Mouse (Mus musculus): ENCODE data around the gene Hat1. TPM values are rescaled to one million over a fixed set of nuclear protein-coding genes. Genes with fewer than 3 reads are reported as not detected.

Hat1 gene
- polyA plus RNA-seq, 1 experiment from 2014 or later: 209 TPM

DNA sequence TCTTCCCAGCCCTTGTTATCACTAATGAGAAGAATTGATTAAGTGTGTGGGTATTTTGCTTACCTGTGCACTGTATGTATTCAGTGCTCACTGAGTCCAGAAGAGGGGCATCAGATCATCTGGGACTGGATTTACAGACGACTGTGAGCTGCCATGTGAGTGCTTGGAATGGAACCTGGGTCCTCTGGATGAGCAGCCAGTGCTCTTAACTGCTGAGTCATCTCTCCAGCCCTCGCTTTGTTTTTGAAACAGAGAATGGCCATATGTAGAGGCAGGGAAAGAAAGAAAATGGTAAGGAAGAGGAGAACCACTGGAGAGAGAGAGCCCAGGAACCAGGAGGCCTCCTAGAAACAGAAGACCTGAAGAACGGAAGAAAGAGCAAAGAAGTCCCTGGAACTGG, 73.8 kb downstream of the Hat1 start:
- no peaks in the 10 kb centered on the region for H3K9me3 ChIP-seq (ENCODE audit: control insufficient read depth, low read length)
- no peak overlapping the region for H3K4me3 ChIP-seq (ENCODE audit: low read depth, low read length)
- peak overlapping the region; percentile 87 for H3K27ac ChIP-seq (ENCODE audit: low read depth, low read length)
- peaks cover 30% of the 10 kb centered on the region for H3K4me1 ChIP-seq (replicated peaks; ENCODE audit: control insufficient read depth, insufficient read depth, low read length)
- no peak for DNase-seq (ENCODE audit: low spot score)
- no peaks in the 10 kb centered on the region for H3K27me3 ChIP-seq (replicated peaks; ENCODE audit: control insufficient read depth, insufficient read depth, low read length)
- peak overlapping the region; percentile 57 for H3K9ac ChIP-seq (ENCODE audit: low read depth, low read length)
- WGBS: 57% methylated on average over 3 of the region's 3 CpGs
- H3K36me3 ChIP-seq (ENCODE audit: control insufficient read depth, insufficient read depth, low read length): no peaks in the 10 kb centered on the region
- 0 out of 2 replicates have a peak overlapping the region, but pooled peaks have one; percentile 8 for H3K4me2 ChIP-seq
- no peak for ATAC-seq (replicated peaks; ENCODE audit: low FRiP score)

DNA sequence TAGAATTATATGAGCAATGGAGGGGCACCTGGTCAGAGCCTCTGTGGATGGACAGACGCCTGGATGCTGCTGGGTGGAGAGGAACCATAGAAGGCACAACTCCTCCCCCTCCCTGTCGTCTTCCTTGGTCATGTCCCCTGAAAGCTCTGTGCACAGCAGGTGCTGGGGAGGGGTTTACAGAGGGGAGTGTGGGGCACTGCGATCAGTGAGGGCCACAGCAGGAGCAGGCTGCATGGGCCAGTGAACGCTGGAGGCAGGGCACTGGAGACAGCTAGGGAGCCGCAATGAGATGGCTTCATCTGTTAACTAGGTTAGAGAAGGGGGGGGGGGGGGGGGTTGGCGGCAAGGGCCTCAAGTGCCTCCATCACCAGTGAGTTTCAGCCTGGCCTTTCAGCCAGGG, 77.3 kb downstream of the Hat1 start:
- Histone ChIP-seq H3K9ac (ENCODE audit: low read depth, low read length) (no peak overlapping the region), H3K27ac (ENCODE audit: low read depth, low read length) (no peak overlapping the region), H3K4me3 (ENCODE audit: low read depth, low read length) (no peak overlapping the region), H3K27me3 (replicated peaks; ENCODE audit: control insufficient read depth, insufficient read depth, low read length) (no peaks in the 10 kb centered on the region), H3K9me3 (ENCODE audit: control insufficient read depth, low read length) (no peaks in the 10 kb centered on the region), H3K4me1 (replicated peaks; ENCODE audit: control insufficient read depth, insufficient read depth, low read length) (peaks cover 19% of the 10 kb centered on the region), H3K36me3 (ENCODE audit: control insufficient read depth, insufficient read depth, low read length) (0 out of 2 replicates have a peak, but pooled peaks cover 2% of the 10 kb centered on the region), H3K4me2 (no peak overlapping the region)
- WGBS: 40% methylated on average over 5 of the region's 6 CpGs
- no peak for ATAC-seq (replicated peaks; ENCODE audit: low FRiP score)
- DNase-seq (ENCODE audit: low spot score): no peak

GRCm38 (mm10) chr2:71466861-71467450, 78.2 kb downstream of the Hat1 start:
- ATAC-seq (replicated peaks; ENCODE audit: low FRiP score) (no peak), DNase-seq (ENCODE audit: low spot score) (no peak)
- no peak overlapping the region for H3K4me2 ChIP-seq
- no peak overlapping the region for H3K4me3 ChIP-seq (ENCODE audit: low read depth, low read length)
- no peak overlapping the region for H3K9ac ChIP-seq (ENCODE audit: low read depth, low read length)
- H3K27me3 ChIP-seq (replicated peaks; ENCODE audit: control insufficient read depth, insufficient read depth, low read length): no peaks in the 10 kb centered on the region
- no peaks in the 10 kb centered on the region for H3K9me3 ChIP-seq (ENCODE audit: control insufficient read depth, low read length)
- H3K27ac ChIP-seq (ENCODE audit: low read depth, low read length): no peak overlapping the region
- WGBS: 78% methylated on average over 11 of the region's 11 CpGs
- 0 out of 2 replicates have a peak, but pooled peaks cover 2% of the 10 kb centered on the region for H3K36me3 ChIP-seq (ENCODE audit: control insufficient read depth, insufficient read depth, low read length)
- peaks cover 20% of the 10 kb centered on the region for H3K4me1 ChIP-seq (replicated peaks; ENCODE audit: control insufficient read depth, insufficient read depth, low read length)

DNA sequence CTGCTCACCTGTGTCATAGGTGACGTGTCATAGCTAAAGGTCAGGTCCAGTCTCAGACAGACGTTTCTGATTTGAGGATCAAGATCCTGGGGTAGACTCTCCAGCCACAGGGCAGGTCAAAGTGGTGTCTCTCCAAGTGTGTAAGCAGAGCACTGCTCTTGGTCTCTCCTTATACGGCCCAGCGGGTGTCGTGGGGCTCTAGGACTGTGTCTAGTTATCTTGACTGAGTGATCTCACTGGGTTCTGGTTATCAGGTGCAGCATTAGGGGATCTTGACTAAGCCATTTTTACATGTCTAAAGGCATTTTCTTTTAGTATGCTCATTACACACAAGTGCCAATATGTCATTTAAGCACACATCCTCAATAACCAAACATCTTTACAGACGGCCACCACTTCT, 82.3 kb downstream of the Hat1 start:
- Histone ChIP-seq H3K27me3 (replicated peaks; ENCODE audit: control insufficient read depth, insufficient read depth, low read length) (no peaks in the 10 kb centered on the region), H3K9ac (ENCODE audit: low read depth, low read length) (no peak overlapping the region), H3K27ac (ENCODE audit: low read depth, low read length) (no peak overlapping the region), H3K9me3 (ENCODE audit: control insufficient read depth, low read length) (no peaks in the 10 kb centered on the region), H3K4me2 (no peak overlapping the region), H3K36me3 (ENCODE audit: control insufficient read depth, insufficient read depth, low read length) (0 out of 2 replicates have a peak, but pooled peaks cover 2% of the 10 kb centered on the region), H3K4me3 (ENCODE audit: low read depth, low read length) (no peak overlapping the region), H3K4me1 (replicated peaks; ENCODE audit: control insufficient read depth, insufficient read depth, low read length) (peaks cover 7% of the 10 kb centered on the region; the same call in 1 of the 2 replicates)
- peak; percentile 69; the same call in 1 of the 2 replicates for ATAC-seq (replicated peaks; ENCODE audit: low FRiP score)
- WGBS: 77% methylated on average over 6 of the region's 6 CpGs
- DNase-seq (ENCODE audit: low spot score): no peak

DNA sequence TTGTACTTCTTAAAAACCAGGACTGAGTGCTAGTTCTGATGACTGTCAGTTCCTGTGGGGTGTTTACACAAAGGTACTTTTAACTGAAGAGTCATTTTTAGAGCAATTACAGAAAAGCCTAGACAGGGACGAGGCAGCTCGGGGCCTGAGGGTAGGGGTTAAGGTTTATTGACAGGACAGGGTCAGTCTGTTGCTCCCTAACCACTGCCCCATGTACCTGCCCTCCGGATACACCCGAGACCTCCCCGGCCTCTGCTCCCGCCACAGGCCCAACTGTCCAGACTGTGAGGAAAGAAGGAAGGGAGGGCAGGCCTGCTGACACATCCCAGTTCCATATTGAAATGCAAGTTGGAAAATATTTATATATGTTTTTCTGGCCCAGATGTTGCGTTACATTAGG, 85.1 kb downstream of the Hat1 start:
- WGBS: 70% methylated on average over 7 of the region's 7 CpGs
- no peak overlapping the region for H3K9ac ChIP-seq (ENCODE audit: low read depth, low read length)
- H3K27ac ChIP-seq (ENCODE audit: low read depth, low read length): no peak overlapping the region
- DNase-seq (ENCODE audit: low spot score) (no peak), ATAC-seq (replicated peaks; ENCODE audit: low FRiP score) (no peak)
- peaks cover 7% of the 10 kb centered on the region; the same call in 1 of the 2 replicates for H3K4me1 ChIP-seq (replicated peaks; ENCODE audit: control insufficient read depth, insufficient read depth, low read length)
- 0 out of 2 replicates have a peak, but pooled peaks cover 2% of the 10 kb centered on the region for H3K36me3 ChIP-seq (ENCODE audit: control insufficient read depth, insufficient read depth, low read length)
- H3K9me3 ChIP-seq (ENCODE audit: control insufficient read depth, low read length): no peaks in the 10 kb centered on the region
- H3K4me2 ChIP-seq: no peak overlapping the region
- H3K4me3 ChIP-seq (ENCODE audit: low read depth, low read length): no peak overlapping the region
- H3K27me3 ChIP-seq (replicated peaks; ENCODE audit: control insufficient read depth, insufficient read depth, low read length): no peaks in the 10 kb centered on the region

DNA sequence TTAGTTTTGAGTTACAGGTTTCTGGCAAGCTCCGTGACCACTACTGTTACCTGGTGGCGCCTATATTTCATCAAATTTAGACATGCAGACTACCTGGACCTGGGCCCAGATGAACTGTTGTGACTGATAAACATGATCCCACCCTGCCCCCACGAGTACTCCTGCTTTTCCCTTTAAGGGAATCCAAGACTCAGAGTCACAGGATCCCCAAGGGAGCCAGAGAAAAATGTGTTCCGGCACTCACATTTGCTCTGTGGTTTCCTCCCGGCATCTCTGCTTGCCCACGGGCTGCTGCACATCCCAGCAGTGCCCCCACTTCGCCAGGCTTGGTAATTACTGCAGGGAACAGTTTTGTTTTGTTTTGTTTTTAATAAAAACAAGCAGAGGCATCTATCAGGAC, 85.6 kb downstream of the Hat1 start:
- H3K4me3 ChIP-seq (ENCODE audit: low read depth, low read length): no peak overlapping the region
- peaks cover 7% of the 10 kb centered on the region; the same call in 1 of the 2 replicates for H3K4me1 ChIP-seq (replicated peaks; ENCODE audit: control insufficient read depth, insufficient read depth, low read length)
- no peaks in the 10 kb centered on the region for H3K9me3 ChIP-seq (ENCODE audit: control insufficient read depth, low read length)
- DNase-seq (ENCODE audit: low spot score) (no peak), ATAC-seq (replicated peaks; ENCODE audit: low FRiP score) (no peak)
- no peak overlapping the region for H3K9ac ChIP-seq (ENCODE audit: low read depth, low read length)
- WGBS: 58% methylated on average over 7 of the region's 7 CpGs
- H3K27ac ChIP-seq (ENCODE audit: low read depth, low read length): no peak overlapping the region
- no peaks in the 10 kb centered on the region for H3K27me3 ChIP-seq (replicated peaks; ENCODE audit: control insufficient read depth, insufficient read depth, low read length)
- H3K36me3 ChIP-seq (ENCODE audit: control insufficient read depth, insufficient read depth, low read length): 0 out of 2 replicates have a peak, but pooled peaks cover 2% of the 10 kb centered on the region
- H3K4me2 ChIP-seq: no peak overlapping the region

- Histone ChIP-seq H3K36me3 (ENCODE audit: control insufficient read depth, insufficient read depth, low read length) (no peaks in the 10 kb centered on the region), H3K27me3 (replicated peaks; ENCODE audit: control insufficient read depth, insufficient read depth, low read length) (no peaks in the 10 kb centered on the region), H3K4me3 (ENCODE audit: low read depth, low read length) (no peak overlapping the region), H3K4me2 (no peak overlapping the region), H3K4me1 (replicated peaks; ENCODE audit: control insufficient read depth, insufficient read depth, low read length) (peaks cover 7% of the 10 kb centered on the region; the same call in 1 of the 2 replicates), H3K9ac (ENCODE audit: low read depth, low read length) (no peak overlapping the region), H3K9me3 (ENCODE audit: control insufficient read depth, low read length) (no peaks in the 10 kb centered on the region), H3K27ac (ENCODE audit: low read depth, low read length) (no peak overlapping the region)
- no peak for DNase-seq (ENCODE audit: low spot score)
- no peak for ATAC-seq (replicated peaks; ENCODE audit: low FRiP score)
- WGBS: 79% methylated on average over 10 of the region's 10 CpGs
Observed at GRCm38 (mm10) chr2:71475311-71475710, 86.6 kb downstream of the Hat1 start.

DNA sequence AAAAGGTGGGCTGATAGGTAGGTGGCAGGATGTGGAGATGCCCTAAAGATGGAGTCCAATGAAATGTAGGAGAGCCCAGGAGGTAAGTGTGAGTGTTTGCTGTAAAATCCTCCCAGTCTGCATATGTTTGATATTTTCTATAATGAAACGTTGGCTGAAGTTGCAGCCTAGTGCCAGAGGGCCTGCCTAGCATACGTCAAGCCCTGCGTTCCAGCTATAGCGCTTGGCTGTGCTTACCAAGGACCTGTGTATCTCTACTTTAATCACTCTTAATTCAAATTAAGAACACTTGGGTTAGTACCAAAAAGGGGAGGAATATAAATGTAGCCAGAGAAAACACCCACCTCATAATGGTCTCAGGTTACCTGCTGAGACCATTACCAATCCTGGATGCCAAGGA, 87.0 kb downstream of the Hat1 start:
- Histone ChIP-seq H3K9ac (ENCODE audit: low read depth, low read length) (no peak overlapping the region), H3K27me3 (replicated peaks; ENCODE audit: control insufficient read depth, insufficient read depth, low read length) (no peaks in the 10 kb centered on the region), H3K4me1 (replicated peaks; ENCODE audit: control insufficient read depth, insufficient read depth, low read length) (peaks cover 6% of the 10 kb centered on the region; the same call in 1 of the 2 replicates), H3K4me3 (ENCODE audit: low read depth, low read length) (no peak overlapping the region), H3K9me3 (ENCODE audit: control insufficient read depth, low read length) (no peaks in the 10 kb centered on the region), H3K4me2 (no peak overlapping the region), H3K27ac (ENCODE audit: low read depth, low read length) (no peak overlapping the region), H3K36me3 (ENCODE audit: control insufficient read depth, insufficient read depth, low read length) (no peaks in the 10 kb centered on the region)
- ATAC-seq (replicated peaks; ENCODE audit: low FRiP score) (no peak), DNase-seq (ENCODE audit: low spot score) (no peak)
- WGBS: 93% methylated on average over 4 of the region's 4 CpGs

GRCm38 (mm10) chr2:71477787-71478186, 89.0 kb downstream of the Hat1 start:
- no peaks in the 10 kb centered on the region for H3K36me3 ChIP-seq (ENCODE audit: control insufficient read depth, insufficient read depth, low read length)
- H3K9ac ChIP-seq (ENCODE audit: low read depth, low read length): no peak overlapping the region
- H3K4me3 ChIP-seq (ENCODE audit: low read depth, low read length): no peak overlapping the region
- H3K9me3 ChIP-seq (ENCODE audit: control insufficient read depth, low read length): no peaks in the 10 kb centered on the region
- no peaks in the 10 kb centered on the region for H3K4me1 ChIP-seq (replicated peaks; ENCODE audit: control insufficient read depth, insufficient read depth, low read length)
- no peak overlapping the region for H3K4me2 ChIP-seq
- DNase-seq (ENCODE audit: low spot score) (no peak), ATAC-seq (replicated peaks; ENCODE audit: low FRiP score) (no peak)
- H3K27ac ChIP-seq (ENCODE audit: low read depth, low read length): no peak overlapping the region
- H3K27me3 ChIP-seq (replicated peaks; ENCODE audit: control insufficient read depth, insufficient read depth, low read length): no peaks in the 10 kb centered on the region

Data from liver, embryonic 11.5 days (tissue).